In the genomic region with DNA sequence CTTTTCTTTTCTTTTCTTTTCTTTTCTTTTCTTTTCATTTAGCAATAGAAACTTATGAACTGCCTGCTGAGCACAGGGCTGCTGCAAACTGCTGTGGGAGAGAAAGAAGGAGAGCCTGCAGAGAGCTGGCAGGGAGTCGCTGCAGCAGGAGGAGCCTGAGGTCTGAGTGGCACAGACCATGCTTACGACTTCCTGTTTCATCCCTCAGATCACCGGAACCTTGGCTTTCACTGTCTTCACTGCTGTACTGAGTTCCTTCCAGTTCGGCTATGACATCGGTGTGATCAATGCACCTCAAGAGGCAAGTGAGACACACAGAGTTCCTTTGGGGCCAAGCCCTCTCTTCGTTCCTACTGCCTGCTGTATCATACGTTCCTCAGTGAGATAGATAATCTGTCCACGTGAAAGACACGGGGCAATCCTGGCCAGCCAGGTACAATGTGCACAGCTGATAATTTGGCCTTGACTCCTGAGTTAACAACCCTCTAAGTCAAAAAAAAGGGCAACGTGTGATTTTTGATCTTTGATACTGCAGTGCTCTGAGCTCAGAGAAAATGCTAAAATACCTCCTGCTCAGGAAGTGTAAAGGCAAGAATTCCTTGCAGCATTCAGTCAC, we compare ENCODE assay signal across 14 mouse cellular contexts. TPM values are rescaled to one million over a fixed set of nuclear protein-coding genes. Genes with fewer than 3 reads are reported as not detected.
DNase-seq lines count a peak whose midpoint lies in the region; ATAC-seq and TF ChIP-seq lines count a peak whose summit lies in the region.
"Had no signal": no experiment of that assay in that cellular context is flagged by ENCODE, and none has a peak within 500 bp of the region (broad histone marks: within the 10 kb centered on the region; RNA-seq: fewer than 3 reads in every experiment).

No protein-coding gene starts in this region.

- H3K79me2 ChIP-seq in liver, adult 2 months (ENCODE audit: control insufficient read depth, insufficient read depth, low read length): peaks cover 8% of the 10 kb centered on the region; the same call in 1 of the 2 replicates

- H3K36me3 ChIP-seq in liver, adult 2 months (ENCODE audit: control insufficient read depth, insufficient read depth, low read length): peaks cover 38% of the 10 kb centered on the region
- H3K36me3 ChIP-seq in kidney, embryonic 15.5 days: no peaks in the 10 kb centered on the region

- H3K9ac ChIP-seq in liver, adult 2 months (ENCODE audit: low read depth, low read length): peak overlapping the region; percentile 62
- H3K9ac ChIP-seq in kidney, embryonic 15.5 days: no peak overlapping the region
- H3K9ac ChIP-seq: forebrain, embryonic 13.5 days; lung, embryonic 14.5 days had no signal

- no peak for TF ChIP-seq POLR2A in liver, adult 2 months (IDR thresholded peaks at IDR 0.05; ENCODE audit: extremely low read depth, insufficient read depth, low read length)

- peak; percentile 99 for DNase-seq in liver, adult 2 months (ENCODE audit: extremely low read depth, low read depth, low spot score)
- no peak for DNase-seq in liver
- peak; percentile 36 for DNase-seq in naive thymus-derived CD4-positive, alpha-beta T cell, adult 2 months (ENCODE audit: low read depth)
- no peak for DNase-seq in right cerebral cortex, adult 2 months (ENCODE audit: low spot score in 2 of 2)
- no peak for DNase-seq in urinary bladder, adult 2 months (ENCODE audit: low spot score)
- no peak for DNase-seq in adrenal gland, postnatal 25 days
- DNase-seq: embryo, embryonic 11 days; heart, postnatal 4 days; layer of hippocampus, adult 9-11 months; lung, embryonic 14.5 days had no signal

- no peak overlapping the region; the same call in 1 of the 2 replicates for H3K4me2 ChIP-seq in kidney, embryonic 15.5 days
- H3K4me2 ChIP-seq: forebrain, embryonic 13.5 days; lung, embryonic 14.5 days had no signal

- peak; percentile 46 for ATAC-seq in activated CD4-positive, CD25-positive, alpha-beta regulatory T cell, adult 4 months
- no peak for ATAC-seq in kidney, embryonic 15.5 days (replicated peaks; ENCODE audit: low FRiP score)
- ATAC-seq: forebrain, embryonic 13.5 days had no signal

- WGBS in liver, adult 2 months: 5% methylated on average over 10 of the region's 10 CpGs
- WGBS in kidney, embryonic 15.5 days: 47% methylated on average over 10 of the region's 10 CpGs

- peak overlapping the region; percentile 90 for H3K27ac ChIP-seq in liver, adult 2 months (replicated peaks; ENCODE audit: insufficient read depth, low read depth, low read length)
- H3K27ac ChIP-seq in kidney, embryonic 15.5 days: 0 out of 2 replicates have a peak overlapping the region, but pooled peaks have one; percentile 13
- H3K27ac ChIP-seq: forebrain, embryonic 13.5 days had no signal

- H3K4me3 ChIP-seq in liver, adult 2 months (ENCODE audit: insufficient read depth, low read depth, low read length): no peak overlapping the region
- no peak overlapping the region for H3K4me3 ChIP-seq in kidney, embryonic 15.5 days (replicated peaks)
- H3K4me3 ChIP-seq: forebrain, embryonic 13.5 days had no signal

- no peak for TF ChIP-seq CTCF in liver, adult 2 months (IDR thresholded peaks at IDR 0.05; ENCODE audit: low read depth, low read length)

- H3K4me1 ChIP-seq in liver, adult 2 months (ENCODE audit: control insufficient read depth, insufficient read depth, low read length): peaks cover 38% of the 10 kb centered on the region
- H3K4me1 ChIP-seq in kidney, embryonic 15.5 days: peaks cover 6% of the 10 kb centered on the region; the same call in 1 of the 2 replicates

- H3K9me3 ChIP-seq in kidney, embryonic 15.5 days (replicated peaks): no peaks in the 10 kb centered on the region
- H3K9me3 ChIP-seq: forebrain, embryonic 13.5 days had no signal

- no peaks in the 10 kb centered on the region for H3K27me3 ChIP-seq in liver, adult 2 months (ENCODE audit: control insufficient read depth, insufficient read depth, low read length)
- no peaks in the 10 kb centered on the region for H3K27me3 ChIP-seq in kidney, embryonic 15.5 days
- H3K27me3 ChIP-seq: forebrain, embryonic 13.5 days had no signal

RNA-seq across cellular contexts. Expression of a gene that starts 7.9 kb away (rescaled TPM):
- total RNA-seq in liver, adult 2 months (2014; rRNA removed): 229 and 337 TPM in 2 replicates
- polyA plus RNA-seq in liver, adult 2 months (2012; rRNA removed): 135 and 208 TPM in 2 replicates
- under 1 TPM in 1 of 2 experiments, not detected in 1; 0.69 TPM for polyA plus RNA-seq in activated CD4-positive, CD25-positive, alpha-beta regulatory T cell, adult 4 months (2017; shearing (Covaris generic))
- polyA plus RNA-seq in kidney, embryonic 15.5 days (2015; fragmentation: Nextera tagmentation; extraction: Ambion mirVana): 16.8 and 18.8 TPM in 2 replicates
- polyA plus RNA-seq in urinary bladder, adult 2 months (2012; rRNA removed): 0.10 and 0.12 TPM in 2 replicates
- total RNA-seq in adrenal gland, postnatal 25 days (2021): 2.0 TPM in 1 of 2 replicates, not detected in the other
- total RNA-seq: heart, postnatal 4 days; monocyte, adult 5-6 weeks had no signal

Comparison
In these comparisons a context has a peak if more than half of its experiments do, and no peak if none do; other contexts are left out.
1. DNase-seq: peak in liver, adult 2 months (single experiment) and naive thymus-derived CD4-positive, alpha-beta T cell, adult 2 months (single experiment); none in liver (single experiment), right cerebral cortex, adult 2 months (0 of 2), urinary bladder, adult 2 months (single experiment) and adrenal gland, postnatal 25 days (single experiment).